Mouse (Mus musculus) testis, adult 2 months (tissue): Measurements from ENCODE around the gene Vsig10.

Experiments
- CTCF ChIP-seq: fragments of 200-500 bp; IDR thresholded peaks from 2 replicates; pipeline ENCODE4 v1.5.1; 2012; ENCODE audit warnings: low read depth, mild to moderate bottlenecking, inconsistent platforms, low read length, moderate library complexity; ENCODE audit not compliant: control insufficient read depth, insufficient read depth, insufficient replicate concordance
- POLR2A ChIP-seq: fragments of 200-500 bp; IDR thresholded peaks from 2 replicates; pipeline ENCODE4 v1.6.1; 2012; ENCODE audit warnings: low read depth, mild to moderate bottlenecking, inconsistent platforms, low read length, moderate library complexity; ENCODE audit not compliant: control insufficient read depth

- TF ChIP-seq POLR2A (no peak), CTCF (no peak)
Measured at GRCm38 (mm10) chr5:117403609-117404008, 84.7 kb downstream of the Vsig10 start.
